Mouse (Mus musculus) gastrocnemius, adult 2 months (tissue): ENCODE results near the gene Msi1. TPM values are rescaled to one million over a fixed set of nuclear protein-coding genes. Genes with fewer than 3 reads are reported as not detected.
"Not testable (repeated sequence)": the region's sequence is repeated elsewhere in the genome, so short reads cannot be mapped to it uniquely, and the experiment has no call there.

Experiments
- DNase-seq: peaks from one replicate; pipeline ENCODE4 v3.0.0; 2022
- H3K27ac ChIP-seq: fragments of 200-600 bp; 2 replicates; pipeline ENCODE4 v1.8.1; 2022; ENCODE audit warnings: mild to moderate bottlenecking
- H3K4me3 ChIP-seq: fragments of 200-600 bp; 2 replicates; pipeline ENCODE4 v1.8.1; 2022; ENCODE audit warnings: mild to moderate bottlenecking, moderate library complexity
- CTCF ChIP-seq: fragments of 200-600 bp; IDR thresholded peaks from 2 replicates; pipeline ENCODE4 v1.8.1; 2022; ENCODE audit warnings: antibody characterized with exemption, mild to moderate bottlenecking, moderate library complexity
- intact Hi-C: fragments of 180-260 bp; cut with DNase I; formaldehyde crosslinking; loops from one replicate; pipeline ENCODE4 v1.15.1; 2025
- total RNA-seq, 2 experiments: library from RNA; stranded (reverse); gene quantifications; 2 replicates each; pipeline ENCODE4 v1.2.3; 2021

The Msi1 gene
- total RNA-seq, 2 experiments from 2014 or later, result 0.61 TPM; not detected in 1

DNA sequence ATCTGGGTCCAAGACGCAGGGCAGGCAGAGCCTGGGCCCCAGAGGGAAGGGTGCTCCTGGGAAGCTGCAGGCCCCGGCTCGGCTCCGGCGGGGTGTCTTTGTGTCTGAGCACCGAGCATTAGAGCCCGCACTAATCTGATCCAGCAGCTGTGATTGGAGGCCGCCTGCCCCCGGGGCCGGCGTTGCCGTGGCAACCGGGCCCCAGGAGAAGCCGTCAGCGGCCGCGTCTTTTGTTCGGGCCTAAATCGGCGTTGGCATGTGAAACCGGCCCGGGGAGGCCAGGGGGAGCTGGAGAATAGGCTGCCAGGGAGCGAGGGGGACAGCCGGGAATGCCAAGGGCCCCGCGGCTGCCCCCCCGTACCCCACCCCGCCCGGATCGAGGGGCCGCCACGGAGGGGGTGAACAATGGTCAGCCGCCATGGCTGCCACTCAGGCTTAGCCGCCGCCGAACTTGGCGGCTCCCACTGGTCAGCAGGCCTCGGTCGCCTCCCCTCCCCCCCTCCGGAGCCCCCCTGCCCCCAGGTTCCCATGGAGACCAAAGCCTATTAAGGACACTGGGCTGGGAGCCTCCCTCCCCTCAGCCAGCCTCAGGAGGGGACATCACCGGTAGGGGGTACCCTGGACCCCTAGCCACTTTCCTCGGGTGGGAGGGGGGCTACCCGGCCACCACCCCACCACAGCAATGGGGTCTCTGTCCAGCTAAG is 7.2 kb downstream of the Msi1 start:
- DNase-seq, result peak; percentile 61
- H3K4me3 ChIP-seq, result peak overlapping the region; percentile 67
- intact Hi-C loops, result no loop called here
- TF ChIP-seq CTCF, result no peak
- H3K27ac ChIP-seq, result peak overlapping the region; percentile 43

DNA sequence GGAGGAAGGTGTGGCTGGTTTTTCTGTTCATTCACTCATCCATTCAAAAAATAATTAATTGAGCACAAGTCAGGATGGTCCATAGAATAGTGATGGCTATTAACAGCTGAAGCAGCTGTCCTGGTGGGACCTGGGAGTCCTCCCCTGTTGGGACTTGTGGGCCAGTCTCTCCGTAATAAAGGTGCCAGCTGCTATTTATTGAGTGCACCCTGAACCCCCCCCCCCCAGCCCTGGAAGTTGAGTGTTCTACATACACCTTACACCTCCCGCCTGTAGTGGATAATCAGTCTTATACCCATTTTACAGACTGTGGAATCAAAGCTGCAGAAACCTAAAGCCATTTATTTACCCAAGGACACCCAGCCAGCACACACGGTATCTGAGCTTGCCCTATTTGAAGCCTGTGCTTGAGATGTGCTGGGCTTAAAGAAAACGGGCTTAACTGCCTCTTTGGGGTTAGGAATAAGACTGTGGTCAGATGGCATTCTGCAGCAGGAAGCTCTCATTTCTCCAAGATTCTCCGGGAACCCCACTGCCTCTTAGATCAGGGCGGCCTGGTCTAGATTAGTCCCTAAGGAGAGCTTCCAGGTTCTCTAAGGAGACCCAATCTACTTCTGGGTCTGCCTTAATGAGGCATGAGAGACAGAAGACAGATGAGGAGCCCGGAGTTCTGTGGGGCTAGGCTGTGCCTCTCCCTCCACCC is 8.0 kb downstream of the Msi1 start:
- no peak for DNase-seq
- intact Hi-C loops, result no loop called here
- no peak for TF ChIP-seq CTCF
- no peak overlapping the region for H3K27ac ChIP-seq
- H3K4me3 ChIP-seq, result no peak overlapping the region

DNA sequence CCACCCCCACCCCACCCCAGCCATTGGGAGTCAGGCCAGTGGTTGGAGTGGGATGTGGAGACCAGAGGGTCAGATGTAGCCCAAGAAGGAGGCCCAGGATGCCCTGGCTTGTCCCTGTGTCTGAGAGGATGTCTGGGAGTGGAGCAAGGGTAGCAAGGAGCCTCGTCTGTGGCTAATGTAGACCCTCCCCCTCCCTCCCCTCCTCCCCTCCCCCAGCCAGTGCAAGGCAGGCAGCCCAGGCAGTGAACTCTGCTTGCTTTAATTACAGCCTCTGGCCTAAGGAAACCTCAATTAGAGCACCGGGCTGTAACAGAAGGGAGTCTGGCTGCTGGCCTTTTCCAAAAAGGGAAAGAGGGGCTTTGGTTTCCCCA is 8.5 kb downstream of the Msi1 start:
- DNase-seq, result no peak
- Histone ChIP-seq H3K4me3 (no peak overlapping the region), H3K27ac (no peak overlapping the region)
- no peak for TF ChIP-seq CTCF
- intact Hi-C loops, result no loop called here

GRCm38 (mm10) chr5:115438667-115439066 is 9.3 kb downstream of the Msi1 start:
- intact Hi-C loops, result no loop called here
- no peak overlapping the region for H3K4me3 ChIP-seq
- no peak overlapping the region for H3K27ac ChIP-seq
- DNase-seq, result no peak
- TF ChIP-seq CTCF, result no peak

DNA sequence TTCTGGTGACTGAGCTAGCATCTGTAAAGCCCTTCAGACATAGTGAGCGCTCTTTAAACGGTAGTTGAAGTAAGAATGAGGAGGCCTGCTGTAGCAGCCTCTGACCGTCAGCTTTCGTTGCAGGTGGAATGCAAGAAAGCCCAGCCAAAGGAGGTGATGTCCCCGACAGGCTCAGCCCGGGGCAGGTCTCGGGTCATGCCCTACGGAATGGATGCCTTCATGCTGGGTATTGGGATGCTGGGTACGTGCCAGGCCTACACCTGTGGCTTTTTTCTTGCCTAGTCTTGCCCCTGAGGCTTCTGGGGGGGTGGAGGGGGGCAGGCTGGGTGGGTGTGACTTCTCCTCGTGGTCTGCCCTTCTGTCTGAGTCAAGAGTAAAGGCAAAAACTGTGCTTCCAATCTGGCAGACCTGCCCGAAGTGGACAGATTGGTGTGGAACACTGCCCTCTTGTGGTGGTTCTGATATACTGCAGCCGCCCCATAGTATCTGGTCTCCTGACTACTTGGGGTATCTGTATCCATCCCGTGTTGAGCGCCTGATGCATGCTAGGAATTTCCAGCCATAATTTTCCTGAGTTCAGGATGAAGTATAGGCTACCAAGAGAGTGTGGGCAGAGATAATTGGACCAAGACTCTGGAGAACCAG is 11.9 kb downstream of the Msi1 start:
- intact Hi-C loops, result loop anchor here (1.0 kb wide), 1 partner anchor 82 kb away; no protein-coding TSS in a partner anchor
- peak; percentile 95 for TF ChIP-seq CTCF
- DNase-seq, result peak; percentile 71
- no peak overlapping the region for H3K27ac ChIP-seq
- H3K4me3 ChIP-seq, result no peak overlapping the region

DNA sequence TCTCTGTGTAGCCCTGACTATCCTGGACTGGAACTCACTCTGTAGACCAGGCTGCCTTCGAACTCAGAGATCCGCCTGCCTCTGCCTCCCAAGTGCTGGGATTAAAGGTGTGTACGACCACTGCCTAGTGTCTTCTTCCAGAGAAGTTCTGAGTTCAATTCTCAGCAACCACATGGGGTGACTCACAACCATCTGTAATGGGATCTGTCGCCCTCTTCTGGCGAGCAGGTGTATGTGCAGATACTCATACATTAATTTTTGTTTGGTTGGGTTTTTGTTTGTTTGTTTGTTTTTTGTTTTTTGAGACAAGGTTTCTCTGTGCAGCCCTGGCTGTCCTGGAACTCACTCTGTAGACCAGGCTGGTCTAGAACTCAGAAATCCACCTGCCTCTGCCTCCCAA is 13.3 kb downstream of the Msi1 start:
- H3K4me3 ChIP-seq, intact Hi-C loops, H3K27ac ChIP-seq, DNase-seq: not testable (repeated sequence)
- peak; percentile 82 for TF ChIP-seq CTCF

DNA sequence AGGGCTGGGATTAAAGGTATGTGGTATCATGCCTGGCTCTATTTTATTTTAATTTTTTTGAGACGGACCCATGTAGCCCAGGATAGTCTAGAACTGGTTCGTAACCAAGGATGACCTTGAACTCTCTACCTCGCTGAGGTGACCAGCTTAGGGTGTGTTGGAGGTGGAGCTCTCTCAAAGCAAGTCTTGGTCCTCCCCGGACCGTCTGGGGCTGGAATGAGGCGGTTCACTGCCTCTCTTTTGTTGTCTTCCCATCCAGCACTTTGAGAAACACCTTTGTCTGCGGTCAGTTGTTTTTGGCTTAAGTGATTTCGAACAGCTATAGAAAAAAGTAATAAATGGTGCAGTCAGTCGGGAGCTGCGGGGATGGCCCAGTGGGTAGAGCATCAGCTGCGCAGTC is 14.7 kb downstream of the Msi1 start:
- no peak for DNase-seq
- no peak for TF ChIP-seq CTCF
- intact Hi-C loops, result no loop called here

DNA sequence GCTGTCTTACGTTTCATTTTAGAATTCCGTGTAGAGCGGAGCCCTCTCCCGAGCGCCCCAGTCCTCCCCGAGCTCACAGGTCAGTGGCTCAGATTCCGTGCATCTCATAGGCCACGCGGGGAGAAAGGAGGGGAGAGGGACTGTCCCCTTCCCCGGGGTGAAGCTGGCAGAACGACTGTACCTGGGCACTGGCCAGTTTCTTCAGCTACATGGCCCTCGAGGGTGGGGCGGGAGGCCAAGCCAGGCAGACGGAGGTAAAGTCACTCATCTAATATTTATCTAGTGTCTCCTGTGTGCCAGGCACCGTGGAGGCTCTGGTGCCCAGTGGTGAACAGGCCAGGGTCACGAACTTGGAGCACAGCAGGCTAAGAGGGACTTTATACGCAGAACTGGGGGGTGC is 17.7 kb downstream of the Msi1 start:
- TF ChIP-seq CTCF, result no peak
- no peak for DNase-seq
- intact Hi-C loops, result no loop called here
- no peak overlapping the region for H3K4me3 ChIP-seq
- H3K27ac ChIP-seq, result no peak overlapping the region

More for the DNA sequence above, 14.7 kb downstream of the Msi1 start:
- H3K27ac ChIP-seq, result no peak overlapping the region
- H3K4me3 ChIP-seq, result no peak overlapping the region

- DNase-seq, result no peak
- no peak overlapping the region for H3K27ac ChIP-seq
- intact Hi-C loops, result no loop called here
- no peak overlapping the region for H3K4me3 ChIP-seq
- no peak for TF ChIP-seq CTCF
These were observed 19.8 kb downstream of the Msi1 start for GRCm38 (mm10) chr5:115449247-115449646.

DNA sequence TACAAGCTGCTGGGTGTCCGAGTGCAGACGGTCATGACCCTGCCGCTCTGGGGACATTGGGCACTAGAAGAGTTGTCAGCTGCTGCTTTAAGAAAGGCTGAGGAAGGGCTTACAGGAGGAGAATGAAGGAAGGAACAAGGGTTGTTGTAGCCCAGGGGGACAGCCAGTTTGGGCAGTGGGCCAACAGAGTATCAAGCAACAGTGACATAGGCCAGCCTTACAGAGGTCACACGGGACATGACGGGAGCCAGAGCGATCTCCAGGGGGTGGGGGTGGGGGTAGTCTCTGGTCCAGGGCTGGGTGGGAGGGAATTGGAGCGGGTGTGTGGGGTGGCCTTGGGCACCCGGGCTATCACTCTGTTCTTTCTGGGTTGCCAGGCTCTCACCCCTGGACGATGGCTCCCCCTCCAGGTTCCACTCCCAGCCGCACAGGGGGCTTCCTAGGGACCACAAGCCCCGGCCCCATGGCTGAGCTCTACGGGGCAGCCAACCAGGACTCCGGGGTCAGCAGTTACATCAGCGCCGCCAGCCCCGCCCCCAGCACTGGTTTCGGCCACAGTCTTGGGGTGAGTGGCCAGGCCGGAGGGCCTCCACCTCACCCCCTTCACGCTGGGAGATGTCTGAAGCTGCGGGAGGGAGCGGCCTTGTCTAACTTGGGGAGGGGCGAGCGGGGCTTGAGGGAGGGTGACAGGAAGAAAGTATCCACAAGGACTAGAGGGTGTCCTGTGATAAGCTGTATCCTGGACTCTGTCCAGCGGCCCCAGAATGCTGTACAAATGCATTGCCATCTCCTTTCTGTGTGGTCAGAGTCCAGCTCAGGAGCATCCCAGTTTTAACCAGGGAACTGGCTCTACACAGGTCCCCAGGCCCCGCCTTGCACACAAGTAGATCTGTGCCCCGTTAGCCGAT is 21.3 kb downstream of the Msi1 start:
- intact Hi-C loops, result no loop called here
- Histone ChIP-seq H3K4me3 (no peak overlapping the region), H3K27ac (no peak overlapping the region)
- TF ChIP-seq CTCF, result no peak
- DNase-seq, result no peak

GRCm38 (mm10) chr5:115454422-115455090 is 25.2 kb downstream of the Msi1 start:
- intact Hi-C loops, result no loop called here
- DNase-seq, result no peak
- no peak for TF ChIP-seq CTCF

GRCm38 (mm10) chr5:115455838-115456237 is 26.4 kb downstream of the Msi1 start:
- no peak overlapping the region for H3K27ac ChIP-seq
- intact Hi-C loops, result no loop called here
- no peak for DNase-seq
- TF ChIP-seq CTCF, result no peak
- H3K4me3 ChIP-seq, result no peak overlapping the region

More at GRCm38 (mm10) chr5:115454422-115455090, 25.2 kb downstream of the Msi1 start:
- no peak overlapping the region for H3K27ac ChIP-seq
- H3K4me3 ChIP-seq, result no peak overlapping the region
